Comparison of ENCODE assay signal across 9 mouse cellular contexts in genomic region chrX:112312094-112312493, GRCm38 (mm10). TPM values are rescaled to one million over a fixed set of nuclear protein-coding genes. Genes with fewer than 3 reads are reported as not detected.
DNase-seq lines count a peak whose midpoint lies in the region; ATAC-seq and TF ChIP-seq lines count a peak whose summit lies in the region.
"Had no signal": no experiment of that assay in that cellular context is flagged by ENCODE, and none has a peak within 500 bp of the region (broad histone marks: within the 10 kb centered on the region; RNA-seq: fewer than 3 reads in every experiment).

No protein-coding gene starts in this region.

- 0 out of 2 replicates have a peak overlapping the region, but pooled peaks have one; percentile 70 for H3K9ac ChIP-seq in liver, embryonic 13.5 days

- H3K36me3 ChIP-seq in megakaryocyte, embryonic 14.5 days (replicated peaks; ENCODE audit: low read length), result no peaks in the 10 kb centered on the region
- H3K36me3 ChIP-seq in liver, embryonic 13.5 days, result no peaks in the 10 kb centered on the region

- no peak for TF ChIP-seq CTCF in cerebellum, adult 2 months (IDR thresholded peaks at IDR 0.05; ENCODE audit: borderline replicate concordance, insufficient read depth, low read depth, low read length)

- no peaks in the 10 kb centered on the region for H3K9me3 ChIP-seq in megakaryocyte, embryonic 14.5 days
- H3K9me3 ChIP-seq in liver, embryonic 13.5 days (replicated peaks), result no peaks in the 10 kb centered on the region

- WGBS in cerebellum, adult 2 months, result 8% methylated on average over 1 of the region's 1 CpGs
- 67% methylated on average over 1 of the region's 1 CpGs for WGBS in liver, embryonic 13.5 days (ENCODE audit: insufficient replicate concordance)

- H3K4me2 ChIP-seq in liver, embryonic 13.5 days, result peak overlapping the region; percentile 56

- no peaks in the 10 kb centered on the region for H3K27me3 ChIP-seq in cerebellum, adult 2 months (ENCODE audit: control insufficient read depth, insufficient read depth, low read length)
- no peaks in the 10 kb centered on the region for H3K27me3 ChIP-seq in megakaryocyte, embryonic 14.5 days (replicated peaks)
- no peaks in the 10 kb centered on the region for H3K27me3 ChIP-seq in liver, embryonic 13.5 days

- DNase-seq in cerebellum, adult 2 months, result no peak
- no peak for DNase-seq in cerebellum, adult 11-12 months
- no peak for DNase-seq in liver, embryonic 13.5 days
- DNase-seq in layer of hippocampus, adult 8-10 months (ENCODE audit: low spot score in 2 of 2), result no peak
- DNase-seq in testis, postnatal 10 days (ENCODE audit: low spot score), result no peak
- DNase-seq: cerebellum, adult 9-10 months had no signal

- no peaks in the 10 kb centered on the region for H3K4me1 ChIP-seq in cerebellum, adult 2 months (ENCODE audit: control insufficient read depth, insufficient read depth, low read length)
- H3K4me1 ChIP-seq in megakaryocyte, embryonic 14.5 days, result peaks cover 11% of the 10 kb centered on the region
- peaks cover 5% of the 10 kb centered on the region; the same call in 1 of the 2 replicates for H3K4me1 ChIP-seq in liver, embryonic 13.5 days (replicated peaks)

- no peak overlapping the region for H3K27ac ChIP-seq in cerebellum, adult 2 months (ENCODE audit: insufficient read depth, low read length)
- no peak overlapping the region for H3K27ac ChIP-seq in liver, embryonic 13.5 days

- H3K4me3 ChIP-seq in cerebellum, adult 2 months (replicated peaks; ENCODE audit: insufficient read depth, low read depth, low read length), result peak overlapping the region; percentile 21
- peak overlapping the region; percentile 92 for H3K4me3 ChIP-seq in megakaryocyte, embryonic 14.5 days (replicated peaks)
- peak overlapping the region; percentile 67 for H3K4me3 ChIP-seq in liver, embryonic 13.5 days (replicated peaks)

- no peak for ATAC-seq in megakaryocyte, adult 5-6 weeks (ENCODE audit: poor library complexity, severe bottlenecking)
- ATAC-seq in liver, embryonic 13.5 days (ENCODE audit: low read depth), result no peak
- ATAC-seq in frontal cortex, adult (ENCODE audit: low TSS enrichment), result no peak

- TF ChIP-seq POLR2A in cerebellum, adult 2 months (IDR thresholded peaks at IDR 0.05; ENCODE audit: borderline replicate concordance, insufficient read depth, low read length), result no peak

RNA-seq across cellular contexts. Expression of gene Apool, which starts 1.0 kb away (rescaled TPM):
- polyA plus RNA-seq in cerebellum, adult 2 months (2012; rRNA removed), result 6.1 and 6.2 TPM in 2 replicates
- 1.6 TPM in 1 of 2 replicates, not detected in the other for polyA plus RNA-seq in megakaryocyte, embryonic 14.5 days (2012; ENCODE audit: insufficient read depth, low replicate concordance)
- 22.1 and 29.0 TPM in 2 replicates for total RNA-seq in megakaryocyte, adult 5-6 weeks (2015)
- 19.9 and 24.5 TPM in 2 replicates for total RNA-seq in megakaryocyte, adult 5-6 weeks (2017)
- polyA plus RNA-seq in liver, embryonic 13.5 days (2015; fragmentation: Nextera tagmentation; extraction: Ambion mirVana), result 25.6 and 27.3 TPM in 2 replicates
- total RNA-seq in layer of hippocampus, adult 8-10 months (2022), result 1 to 10 TPM; 5.8 to 8.7 (median 7.5) TPM

Comparison
In these comparisons a context has a peak if more than half of its experiments do, and no peak if none do; other contexts are left out.
1. H3K4me3 ChIP-seq: peak in every context shown above with its lines; median percentile 92 in megakaryocyte, embryonic 14.5 days; 67 in liver, embryonic 13.5 days; 21 in cerebellum, adult 2 months.